Mouse (Mus musculus): ENCODE results near the gene Itpkc. TPM values are rescaled to one million over a fixed set of nuclear protein-coding genes. Genes with fewer than 3 reads are reported as not detected.

The Itpkc gene
- polyA plus RNA-seq, 1 experiment from 2014 or later = 8.7 TPM

DNA sequence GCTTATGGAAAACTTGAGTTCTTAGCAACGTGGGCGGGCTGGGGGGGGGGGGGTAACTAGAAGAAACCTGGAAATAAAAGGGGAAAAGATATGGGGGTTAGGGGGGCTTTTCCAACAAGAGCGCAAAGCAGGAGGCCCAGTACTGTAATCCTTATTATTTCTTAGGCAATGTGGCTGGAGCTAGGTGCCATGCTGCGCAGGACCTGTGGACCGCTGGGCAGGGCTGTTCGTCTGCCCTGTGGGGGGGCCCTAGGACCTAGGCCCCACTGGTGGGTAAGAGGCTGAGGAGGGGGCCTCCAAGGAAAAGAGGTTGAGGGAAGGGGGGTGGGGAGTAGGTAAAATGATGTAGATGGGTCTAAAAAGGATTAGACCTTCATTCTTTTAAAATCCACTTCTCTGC, 4.8 kb upstream of the Itpkc start:
- peak overlapping the region; percentile 81 for H3K27ac ChIP-seq
- peak overlapping the region; percentile 49 for H3K9ac ChIP-seq
- H3K4me1 ChIP-seq = peaks cover 17% of the 10 kb centered on the region
- H3K4me3 ChIP-seq = peak overlapping the region; percentile 52
- 0% methylated on average over 6 of the region's 6 CpGs for WGBS
- H3K4me2 ChIP-seq = peak overlapping the region; percentile 78
- no peaks in the 10 kb centered on the region for H3K36me3 ChIP-seq (replicated peaks)
- ATAC-seq (replicated peaks) = peak; percentile 44
- no peaks in the 10 kb centered on the region for H3K27me3 ChIP-seq (replicated peaks)
- H3K9me3 ChIP-seq = no peaks in the 10 kb centered on the region

- Histone ChIP-seq H3K9me3 (no peaks in the 10 kb centered on the region), H3K27ac (peak within 1 kb of the TSS; percentile 81), H3K9ac (peak within 1 kb of the TSS; percentile 49), H3K36me3 (replicated peaks) (no peaks in the 10 kb centered on the region), H3K4me1 (peaks cover 17% of the 10 kb centered on the region), H3K4me2 (peak within 1 kb of the TSS; percentile 78), H3K4me3 (peak within 1 kb of the TSS; percentile 52), H3K27me3 (replicated peaks) (no peaks in the 10 kb centered on the region)
- ATAC-seq (replicated peaks) = peak; percentile 93
- under 1% methylated on average over 25 of the region's 25 CpGs for WGBS
Measured at GRCm38 (mm10) chr7:27232781-27233281, 4.4 kb upstream of the Itpkc start, which contains the start of gene Coq8b. Gene Coq8b, plus strand, starts transcription at chr7:27233023.

DNA sequence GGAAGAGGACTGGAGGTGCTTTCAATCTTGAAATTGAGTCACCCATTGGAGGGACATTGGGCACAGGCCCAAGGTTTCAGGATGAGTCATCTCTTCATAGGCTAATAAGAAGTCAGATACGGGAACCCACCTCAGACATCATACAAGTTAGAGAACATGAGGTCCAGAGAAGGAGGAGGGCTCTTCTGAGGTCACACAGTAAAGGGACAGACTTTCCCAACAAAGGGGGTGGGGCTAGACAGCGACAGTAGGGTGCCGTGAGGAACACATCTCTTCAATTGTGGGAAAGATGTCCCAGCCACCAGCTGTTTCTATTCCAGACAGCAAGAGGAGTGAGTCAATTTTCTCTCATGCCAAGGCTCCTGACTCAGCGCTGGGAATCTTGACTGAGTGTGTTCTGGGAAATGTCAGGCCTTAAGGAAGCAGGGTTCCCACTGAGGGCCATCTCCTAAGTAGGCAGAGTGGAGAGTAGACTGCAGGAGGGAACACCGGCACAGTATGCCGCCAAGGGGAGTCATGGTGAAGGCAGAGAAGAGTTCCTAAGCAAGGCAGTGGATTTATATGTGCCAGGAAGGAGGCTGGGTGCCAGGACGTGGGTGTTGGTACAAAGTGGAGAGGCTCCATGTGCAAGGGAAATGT, 3.4 kb upstream of the Itpkc start:
- no peak overlapping the region for H3K4me2 ChIP-seq
- no peaks in the 10 kb centered on the region for H3K27me3 ChIP-seq (replicated peaks)
- no peak for ATAC-seq (replicated peaks)
- H3K36me3 ChIP-seq (replicated peaks) = no peaks in the 10 kb centered on the region
- peaks cover 27% of the 10 kb centered on the region for H3K4me1 ChIP-seq
- H3K9ac ChIP-seq = no peak overlapping the region
- peak overlapping the region; percentile 81; the same call in 1 of the 2 replicates for H3K27ac ChIP-seq
- 84% methylated on average over 7 of the region's 7 CpGs for WGBS
- H3K4me3 ChIP-seq = no peak overlapping the region
- no peaks in the 10 kb centered on the region for H3K9me3 ChIP-seq

- no peaks in the 10 kb centered on the region for H3K36me3 ChIP-seq (replicated peaks)
- H3K27me3 ChIP-seq (replicated peaks) = no peaks in the 10 kb centered on the region
- no peak overlapping the region for H3K27ac ChIP-seq
- H3K4me3 ChIP-seq = no peak overlapping the region
- H3K9me3 ChIP-seq = no peaks in the 10 kb centered on the region
- WGBS = 83% methylated on average over 4 of the region's 4 CpGs
- ATAC-seq (replicated peaks) = no peak
- no peak overlapping the region for H3K9ac ChIP-seq
- H3K4me2 ChIP-seq = no peak overlapping the region
- peaks cover 37% of the 10 kb centered on the region for H3K4me1 ChIP-seq
Measured at GRCm38 (mm10) chr7:27230781-27231180, 2.3 kb upstream of the Itpkc start.

DNA sequence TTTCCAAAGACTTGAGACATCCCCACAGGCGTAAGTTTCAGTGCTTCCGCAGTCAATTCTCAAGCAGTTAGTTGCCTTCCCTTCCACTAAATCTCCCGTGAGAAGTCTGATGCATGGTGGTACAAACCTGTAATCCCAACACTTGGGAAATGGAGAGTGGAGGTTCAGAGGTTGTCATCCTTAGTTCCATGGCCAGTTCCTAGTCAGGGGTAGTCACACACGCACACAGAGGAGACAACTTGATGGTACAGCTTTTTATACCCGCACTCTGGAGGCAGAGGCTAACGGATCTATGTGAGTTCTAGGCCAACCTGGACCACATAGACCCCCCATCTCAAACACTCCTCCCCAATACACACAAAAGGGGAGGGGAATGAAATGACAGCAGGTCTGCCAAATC, 404 bp upstream of the Itpkc start:
- Histone ChIP-seq H3K27me3 (replicated peaks) (no peaks in the 10 kb centered on the region), H3K4me2 (peak overlapping the region; percentile 86), H3K27ac (peak overlapping the region; percentile 90), H3K36me3 (replicated peaks) (no peaks in the 10 kb centered on the region), H3K9me3 (no peaks in the 10 kb centered on the region), H3K9ac (peak overlapping the region; percentile 88), H3K4me3 (peak overlapping the region; percentile 87), H3K4me1 (peaks cover 51% of the 10 kb centered on the region)
- no peak for ATAC-seq (replicated peaks)
- 16% methylated on average over 6 of the region's 6 CpGs for WGBS

- Histone ChIP-seq H3K9ac (peak overlapping the region; percentile 88), H3K4me3 (peak overlapping the region; percentile 87), H3K4me2 (peak overlapping the region; percentile 86), H3K27ac (peak overlapping the region; percentile 90), H3K36me3 (replicated peaks) (no peaks in the 10 kb centered on the region), H3K27me3 (replicated peaks) (no peaks in the 10 kb centered on the region), H3K9me3 (no peaks in the 10 kb centered on the region), H3K4me1 (peaks cover 51% of the 10 kb centered on the region)
- ATAC-seq (replicated peaks) = peak; percentile 6
- WGBS = 2% methylated on average over 10 of the region's 10 CpGs
Measured at GRCm38 (mm10) chr7:27227676-27228075, 785 bp downstream of the Itpkc start.

DNA sequence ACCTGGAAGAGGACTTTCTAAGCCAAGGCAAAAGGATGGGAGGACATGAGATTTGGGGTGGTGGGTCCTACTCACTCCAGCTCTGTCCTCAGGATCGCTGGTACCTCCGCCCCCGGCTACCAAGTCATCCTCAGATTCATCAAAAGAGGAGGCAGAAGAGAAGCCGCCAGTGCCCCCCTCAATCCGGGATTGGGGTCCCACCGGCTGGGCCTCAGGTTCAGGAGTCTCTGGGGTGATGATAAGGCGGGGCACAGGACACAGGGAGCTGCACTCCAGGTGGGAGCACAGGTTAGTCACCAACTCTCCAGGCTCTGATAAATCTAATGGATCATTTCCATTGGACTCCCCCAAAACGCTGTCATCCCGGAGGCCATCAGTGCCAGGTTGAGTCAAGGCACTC, 1.2 kb downstream of the Itpkc start:
- Histone ChIP-seq H3K27ac (no peak overlapping the region), H3K36me3 (replicated peaks) (no peaks in the 10 kb centered on the region), H3K4me2 (peak overlapping the region; percentile 86), H3K9ac (peak overlapping the region; percentile 88), H3K27me3 (replicated peaks) (no peaks in the 10 kb centered on the region), H3K4me1 (peaks cover 51% of the 10 kb centered on the region), H3K9me3 (no peaks in the 10 kb centered on the region), H3K4me3 (peak overlapping the region; percentile 87)
- 30% methylated on average over 9 of the region's 9 CpGs for WGBS
- ATAC-seq (replicated peaks) = no peak

DNA sequence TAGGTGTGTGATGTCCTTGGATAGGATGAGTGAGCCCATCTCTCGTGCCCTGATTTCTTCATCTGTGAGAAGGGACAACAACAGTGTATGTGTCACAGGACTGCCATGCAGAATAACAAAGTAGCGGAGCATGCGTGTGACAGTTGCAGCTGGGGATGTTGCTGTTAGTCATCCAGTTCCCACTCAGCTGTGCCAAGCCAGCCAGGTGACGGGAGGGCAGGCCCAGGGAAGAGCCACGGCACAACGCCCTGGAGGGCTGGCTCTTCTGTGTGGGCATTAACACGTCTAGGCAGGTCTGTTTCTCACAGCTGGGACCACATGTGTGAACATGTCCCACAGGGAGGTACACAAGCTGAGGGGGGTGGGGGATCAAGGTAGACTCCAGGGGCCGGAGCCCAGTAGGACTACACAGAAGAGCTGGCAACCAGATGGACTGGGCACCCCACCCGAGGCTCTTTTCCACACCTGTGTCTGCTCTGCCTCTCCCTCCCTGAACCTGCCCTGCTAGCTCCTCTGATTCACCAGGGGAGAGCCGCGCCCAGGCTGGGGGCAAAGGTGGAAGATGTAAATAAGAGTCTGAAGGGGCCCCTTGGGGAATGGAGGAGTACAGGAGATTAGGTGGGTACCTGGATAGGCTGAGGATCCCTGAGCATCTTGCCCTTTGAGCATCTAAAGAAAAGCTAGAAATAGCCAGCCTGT, 3.4 kb downstream of the Itpkc start:
- Histone ChIP-seq H3K4me1 (peaks cover 51% of the 10 kb centered on the region), H3K4me2 (peak overlapping the region; percentile 86)
- WGBS = 75% methylated on average over 11 of the region's 11 CpGs

DNA sequence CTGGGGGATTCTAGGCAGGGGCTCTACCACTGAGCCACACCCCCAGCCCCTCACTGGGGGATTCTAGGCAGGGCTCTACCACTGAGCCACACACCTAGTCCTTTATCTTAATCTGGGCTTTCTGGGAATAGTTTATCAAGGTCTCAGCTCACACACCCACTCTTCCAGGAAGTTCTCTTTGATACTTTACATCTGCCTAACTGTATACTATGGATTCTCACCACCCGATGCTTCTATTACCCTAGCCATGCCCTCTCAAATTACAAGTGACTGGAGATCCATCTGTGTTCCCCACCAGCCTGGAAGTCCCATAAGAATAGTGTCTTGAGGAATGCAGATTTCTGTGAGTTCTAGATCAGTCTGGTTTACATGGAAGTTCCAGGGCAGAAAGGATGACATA, 5.9 kb downstream of the Itpkc start:
- Histone ChIP-seq H3K9me3 (no peaks in the 10 kb centered on the region), H3K9ac (no peak overlapping the region), H3K27me3 (replicated peaks) (no peaks in the 10 kb centered on the region), H3K27ac (no peak overlapping the region), H3K4me3 (no peak overlapping the region), H3K4me2 (no peak overlapping the region), H3K4me1 (peaks cover 43% of the 10 kb centered on the region), H3K36me3 (replicated peaks) (0 out of 2 replicates have a peak, but pooled peaks cover 5% of the 10 kb centered on the region)
- no peak for ATAC-seq (replicated peaks)
- WGBS = 95% methylated on average over 1 of the region's 1 CpGs

More for the DNA sequence above, 3.4 kb downstream of the Itpkc start:
- H3K4me3 ChIP-seq = peak overlapping the region; percentile 12
- no peak for ATAC-seq (replicated peaks)
- H3K9me3 ChIP-seq = no peaks in the 10 kb centered on the region
- H3K9ac ChIP-seq = peak overlapping the region; percentile 88
- no peaks in the 10 kb centered on the region for H3K27me3 ChIP-seq (replicated peaks)
- no peaks in the 10 kb centered on the region for H3K36me3 ChIP-seq (replicated peaks)
- H3K27ac ChIP-seq = no peak overlapping the region

- Histone ChIP-seq H3K4me1 (peaks cover 37% of the 10 kb centered on the region), H3K9ac (no peak overlapping the region), H3K27ac (no peak overlapping the region), H3K4me2 (no peak overlapping the region), H3K4me3 (no peak overlapping the region), H3K27me3 (replicated peaks) (no peaks in the 10 kb centered on the region), H3K9me3 (no peaks in the 10 kb centered on the region), H3K36me3 (replicated peaks) (peaks cover 7% of the 10 kb centered on the region; the same call in 1 of the 2 replicates)
- ATAC-seq (replicated peaks) = no peak
- WGBS = 88% methylated on average over 6 of the region's 6 CpGs
Measured at GRCm38 (mm10) chr7:27221939-27222338, 6.5 kb downstream of the Itpkc start.

GRCm38 (mm10) chr7:27219937-27220336, 8.5 kb downstream of the Itpkc start:
- Histone ChIP-seq H3K27ac (no peak overlapping the region), H3K4me2 (no peak overlapping the region), H3K36me3 (replicated peaks) (peaks cover 20% of the 10 kb centered on the region; the same call in 1 of the 2 replicates), H3K27me3 (replicated peaks) (no peaks in the 10 kb centered on the region), H3K4me1 (peaks cover 17% of the 10 kb centered on the region), H3K9ac (no peak overlapping the region), H3K9me3 (no peaks in the 10 kb centered on the region), H3K4me3 (no peak overlapping the region)
- no peak for ATAC-seq (replicated peaks)
- WGBS = 82% methylated on average over 11 of the region's 11 CpGs

DNA sequence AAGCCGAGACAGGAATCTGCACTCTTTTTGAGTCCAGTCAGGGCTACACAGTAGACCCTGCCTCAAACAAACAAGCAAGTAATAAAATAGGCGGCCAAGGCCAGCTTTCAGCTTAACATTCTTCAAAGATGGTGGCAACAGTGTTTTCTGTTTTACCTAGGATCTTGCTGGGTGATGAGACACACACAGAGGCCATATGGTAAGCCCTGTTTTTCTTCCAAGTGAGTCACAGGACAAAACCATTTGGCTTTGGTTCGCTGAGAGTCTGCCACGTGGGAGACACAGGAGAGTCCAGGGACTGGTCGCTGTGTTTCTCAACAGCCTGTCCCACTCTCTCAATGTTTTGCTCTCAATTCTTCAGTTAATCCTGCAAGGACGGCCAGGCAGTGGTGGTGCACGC, 9.9 kb downstream of the Itpkc start:
- Histone ChIP-seq H3K4me1 (peaks cover 4% of the 10 kb centered on the region), H3K9me3 (no peaks in the 10 kb centered on the region), H3K4me2 (no peak overlapping the region), H3K4me3 (no peak overlapping the region), H3K27me3 (replicated peaks) (no peaks in the 10 kb centered on the region), H3K9ac (no peak overlapping the region), H3K36me3 (replicated peaks) (peaks cover 29% of the 10 kb centered on the region; the same call in 1 of the 2 replicates), H3K27ac (no peak overlapping the region)
- 89% methylated on average over 7 of the region's 7 CpGs for WGBS
- no peak for ATAC-seq (replicated peaks)
